Mouse (Mus musculus): Measurements from ENCODE around the gene Zic3.

DNA sequence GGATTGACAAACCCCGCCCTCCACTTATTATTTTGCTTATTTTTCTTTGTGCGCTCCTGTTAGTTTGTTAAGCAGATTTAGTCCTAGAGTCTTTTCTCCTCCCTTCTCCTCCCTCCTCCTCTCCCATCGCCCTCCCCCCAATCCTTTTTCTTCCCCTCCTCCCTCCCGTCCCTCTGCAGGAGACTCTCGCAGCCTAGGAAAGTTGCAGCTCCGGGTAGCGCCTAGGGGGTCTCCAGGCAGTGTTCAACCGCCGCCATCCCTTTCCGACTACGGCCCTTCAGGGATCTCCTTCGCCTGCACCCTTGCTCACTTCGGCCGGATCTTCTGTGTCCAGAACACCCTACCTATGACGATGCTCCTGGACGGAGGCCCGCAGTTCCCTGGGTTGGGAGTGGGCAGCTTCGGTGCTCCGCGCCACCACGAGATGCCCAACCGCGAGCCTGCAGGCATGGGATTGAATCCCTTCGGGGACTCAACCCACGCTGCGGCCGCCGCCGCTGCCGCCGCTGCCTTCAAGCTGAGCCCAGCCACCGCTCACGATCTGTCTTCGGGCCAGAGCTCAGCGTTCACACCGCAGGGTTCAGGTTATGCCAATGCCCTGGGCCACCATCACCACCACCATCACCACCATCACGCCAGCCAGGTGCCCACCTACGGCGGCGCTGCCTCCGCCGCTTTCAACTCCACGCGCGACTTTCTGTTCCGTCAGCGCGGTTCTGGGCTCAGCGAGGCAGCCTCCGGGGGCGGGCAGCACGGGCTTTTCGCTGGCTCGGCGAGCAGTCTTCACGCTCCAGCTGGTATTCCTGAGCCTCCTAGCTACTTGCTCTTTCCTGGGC lies 8.6 kb downstream of the Zic3 start:
- TF ChIP-seq POLR2A (IDR thresholded peaks at IDR 0.05; ENCODE audit: low read depth, low read length) (no peak), CTCF (IDR thresholded peaks at IDR 0.05; ENCODE audit: extremely low read depth, insufficient read length, insufficient replicate concordance, low read depth, low read length) (no peak)
